Mouse (Mus musculus): ENCODE measurements around the gene Mbnl1. TPM values are rescaled to one million over a fixed set of nuclear protein-coding genes. Genes with fewer than 3 reads are reported as not detected.
"Not testable (repeated sequence)": the region's sequence is repeated elsewhere in the genome, so short reads cannot be mapped to it uniquely, and the experiment has no call there.

Mbnl1 gene
- 100 to 1,000 TPM; 125 to 154 TPM for total RNA-seq (2021)

- intact Hi-C loops (cut with DNase I), result no loop called here
These were observed at the start of gene Mbnl1 for GRCm38 (mm10) chr3:60472681-60473177. Mbnl1 (plus strand) TSS chr3:60472830.

GRCm38 (mm10) chr3:60424148-60424547, 48.5 kb upstream of the Mbnl1 start:
- intact Hi-C loops (cut with DNase I), result no loop called here
- no peak for DNase-seq (ENCODE audit: low spot score in 2 of 2)

More at GRCm38 (mm10) chr3:60472681-60473177, at the start of gene Mbnl1:
- DNase-seq (ENCODE audit: low spot score in 2 of 2), result no peak

DNA sequence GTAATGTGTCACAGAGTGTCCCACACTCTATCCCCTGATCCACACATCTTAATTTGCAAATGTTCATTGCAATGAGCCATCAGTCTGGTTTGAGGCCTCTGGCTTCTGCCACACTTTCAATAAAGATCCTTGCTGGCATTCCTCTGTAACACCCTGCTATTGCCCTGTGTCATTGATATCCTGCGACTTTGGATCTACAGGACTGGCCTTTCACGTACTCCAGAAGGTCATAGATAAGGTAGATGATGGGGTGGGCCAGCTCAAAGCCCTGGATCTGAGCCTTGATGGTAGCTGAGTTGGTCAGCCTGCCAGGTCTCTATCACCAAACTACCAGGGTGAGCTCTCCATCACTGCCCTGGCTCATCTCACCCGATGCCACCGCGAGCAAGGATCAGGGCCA, 43.6 kb upstream of the Mbnl1 start:
- intact Hi-C loops (cut with DNase I), result no loop called here
- DNase-seq (ENCODE audit: low spot score in 2 of 2), result no peak

- DNase-seq (ENCODE audit: low spot score in 2 of 2), result no peak
These were observed 35.4 kb upstream of the Mbnl1 start for GRCm38 (mm10) chr3:60437254-60437653.

DNA sequence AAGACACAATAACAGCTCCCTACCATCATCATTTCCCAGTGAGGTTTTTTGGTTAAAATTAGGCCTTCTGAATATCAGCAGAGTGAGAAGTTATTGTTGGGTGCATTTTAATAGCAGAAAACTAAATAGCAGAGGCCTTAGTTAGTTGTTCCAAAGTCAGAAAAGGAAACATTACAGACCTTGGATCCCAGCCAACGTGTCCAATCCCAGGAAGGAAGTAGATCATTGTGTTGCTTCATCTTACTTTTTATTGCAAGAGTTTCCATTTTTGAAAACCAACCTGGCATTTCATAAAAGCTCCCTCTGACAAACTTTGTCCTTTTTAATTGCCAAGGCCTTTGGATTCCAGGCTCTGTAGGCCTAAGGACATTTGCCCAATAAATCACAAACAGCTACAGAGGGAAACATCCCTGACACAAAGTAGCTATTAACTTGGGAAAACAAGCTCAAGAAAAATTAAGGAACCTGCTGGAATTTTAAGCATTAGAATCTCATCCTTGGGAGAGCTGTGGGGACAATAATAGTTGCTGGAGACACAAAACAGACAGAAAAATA, 34.9 kb upstream of the Mbnl1 start:
- DNase-seq (ENCODE audit: low spot score in 2 of 2), result no peak
- intact Hi-C loops (cut with DNase I), result no loop called here

More at GRCm38 (mm10) chr3:60437254-60437653, 35.4 kb upstream of the Mbnl1 start:
- intact Hi-C loops (cut with DNase I), result no loop called here

- no peak for DNase-seq (ENCODE audit: low spot score in 2 of 2)
- intact Hi-C loops (cut with DNase I), result no loop called here
These were observed 33.9 kb upstream of the Mbnl1 start for GRCm38 (mm10) chr3:60438715-60439114.

GRCm38 (mm10) chr3:60461828-60462521, 10.7 kb upstream of the Mbnl1 start:
- DNase-seq (ENCODE audit: low spot score in 2 of 2), result no peak
- intact Hi-C loops (cut with DNase I), result no loop called here

GRCm38 (mm10) chr3:60468667-60469066, 4.0 kb upstream of the Mbnl1 start:
- intact Hi-C loops (cut with DNase I), result loop anchor here (5.0 kb wide), 1 partner anchor 34 kb away; no protein-coding TSS in a partner anchor
- not testable (repeated sequence) for DNase-seq (ENCODE audit: low spot score in 2 of 2)

- DNase-seq (ENCODE audit: low spot score in 2 of 2), result not testable (repeated sequence)
- intact Hi-C loops (cut with DNase I), result loop anchor here (5.0 kb wide), 1 partner anchor 33 kb away; no protein-coding TSS in a partner anchor
These were observed 3.3 kb upstream of the Mbnl1 start for GRCm38 (mm10) chr3:60469170-60469805.

- intact Hi-C loops (cut with DNase I), result no loop called here
- DNase-seq (ENCODE audit: low spot score in 2 of 2), result no peak
These were observed 484 bp upstream of the Mbnl1 start for GRCm38 (mm10) chr3:60472011-60472680.

GRCm38 (mm10) chr3:60473861-60474653, 1.4 kb downstream of the Mbnl1 start:
- intact Hi-C loops (cut with DNase I), result no loop called here
- DNase-seq (ENCODE audit: low spot score in 2 of 2), result no peak

DNA sequence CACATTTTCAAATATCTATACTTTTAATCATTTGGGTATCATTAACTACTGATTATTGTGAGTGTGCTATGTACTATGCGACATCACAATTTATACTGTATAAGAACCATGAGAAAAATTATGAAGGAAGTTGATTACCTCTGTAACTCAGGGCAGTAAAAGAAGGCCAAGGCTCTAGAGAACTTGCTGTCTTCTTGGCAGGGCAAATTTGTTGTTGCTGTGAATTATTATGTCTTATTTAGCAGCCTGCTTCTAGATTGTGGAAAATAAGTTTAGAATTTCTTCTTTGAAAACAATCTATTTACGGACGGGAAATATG, 2.0 kb downstream of the Mbnl1 start:
- intact Hi-C loops (cut with DNase I), result no loop called here
- no peak for DNase-seq (ENCODE audit: low spot score in 2 of 2)

GRCm38 (mm10) chr3:60475055-60475454, 2.4 kb downstream of the Mbnl1 start:
- DNase-seq (ENCODE audit: low spot score in 2 of 2), result no peak
- intact Hi-C loops (cut with DNase I), result no loop called here

GRCm38 (mm10) chr3:60476751-60477255, 4.2 kb downstream of the Mbnl1 start:
- DNase-seq (ENCODE audit: low spot score in 2 of 2), result no peak
- intact Hi-C loops (cut with DNase I), result no loop called here

GRCm38 (mm10) chr3:60478433-60478832, 5.8 kb downstream of the Mbnl1 start:
- intact Hi-C loops (cut with DNase I), result no loop called here

GRCm38 (mm10) chr3:60480716-60481115, 8.1 kb downstream of the Mbnl1 start:
- intact Hi-C loops (cut with DNase I), result no loop called here
- DNase-seq (ENCODE audit: low spot score in 2 of 2), result no peak

More at GRCm38 (mm10) chr3:60478433-60478832, 5.8 kb downstream of the Mbnl1 start:
- DNase-seq (ENCODE audit: low spot score in 2 of 2), result no peak

- no peak for DNase-seq (ENCODE audit: low spot score in 2 of 2)
- intact Hi-C loops (cut with DNase I), result no loop called here
These were observed 9.2 kb downstream of the Mbnl1 start for GRCm38 (mm10) chr3:60481740-60482399.

DNA sequence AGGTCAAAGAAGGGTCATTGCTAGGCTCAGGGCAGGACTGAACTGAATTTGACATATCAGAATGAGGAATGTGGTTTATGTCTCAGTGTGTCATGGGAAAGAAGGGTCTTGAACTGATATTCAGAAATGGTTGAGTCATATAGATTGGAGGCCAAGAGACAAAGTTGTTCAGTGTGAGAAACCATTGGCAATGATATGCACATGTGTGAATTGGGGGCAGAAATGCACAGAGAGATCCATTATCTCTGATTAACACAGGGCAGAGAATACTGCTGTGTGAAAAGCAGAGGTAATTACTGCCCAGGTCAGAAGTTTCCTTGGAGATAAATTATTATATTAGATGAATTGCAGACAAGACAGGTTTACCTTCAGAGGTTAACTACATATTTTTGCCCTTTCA, 10.7 kb downstream of the Mbnl1 start:
- intact Hi-C loops (cut with DNase I), result no loop called here
- DNase-seq (ENCODE audit: low spot score in 2 of 2), result no peak

Data from left cerebral cortex, postnatal 36 days (tissue).